Comparison of ENCODE assay signal across 9 mouse cellular contexts in genomic region chr4:149710510-149710909, GRCm38 (mm10). TPM values are rescaled to one million over a fixed set of nuclear protein-coding genes. Genes with fewer than 3 reads are reported as not detected.
DNase-seq lines count a peak whose midpoint lies in the region; ATAC-seq and TF ChIP-seq lines count a peak whose summit lies in the region.
"Had no signal": no experiment of that assay in that cellular context is flagged by ENCODE, and none has a peak within 500 bp of the region (broad histone marks: within the 10 kb centered on the region; RNA-seq: fewer than 3 reads in every experiment).

No protein-coding gene starts in this region.

- H3K27ac ChIP-seq in bone marrow, adult 2 months (ENCODE audit: control insufficient read depth, insufficient read depth, low read depth, low read length, poor library complexity), result peak overlapping the region; percentile 46; the same call in 1 of the 2 replicates
- no peak overlapping the region for H3K27ac ChIP-seq in intestine, postnatal 0 days (ENCODE audit: low read depth, low read length)
- no peak overlapping the region for H3K27ac ChIP-seq in liver, embryonic 15.5 days (replicated peaks)
- no peak overlapping the region; the same call in 1 of the 2 replicates for H3K27ac ChIP-seq in neural tube, embryonic 14.5 days (ENCODE audit: low read depth, low read length)
- H3K27ac ChIP-seq: limb, embryonic 15.5 days had no signal

- peaks cover 6% of the 10 kb centered on the region; the same call in 1 of the 2 replicates for H3K36me3 ChIP-seq in intestine, postnatal 0 days (ENCODE audit: control insufficient read depth, insufficient read depth)
- no peaks in the 10 kb centered on the region; the same call in 1 of the 2 replicates for H3K36me3 ChIP-seq in liver, embryonic 15.5 days (replicated peaks)
- no peaks in the 10 kb centered on the region; the same call in 1 of the 2 replicates for H3K36me3 ChIP-seq in neural tube, embryonic 14.5 days (ENCODE audit: control insufficient read depth, insufficient read depth, low read length)

- no peaks in the 10 kb centered on the region for H3K27me3 ChIP-seq in intestine, postnatal 0 days (replicated peaks; ENCODE audit: control insufficient read depth, insufficient read depth, low read length)
- no peaks in the 10 kb centered on the region for H3K27me3 ChIP-seq in liver, embryonic 15.5 days
- no peaks in the 10 kb centered on the region for H3K27me3 ChIP-seq in neural tube, embryonic 14.5 days (ENCODE audit: control insufficient read depth, insufficient read depth, low read length)
- H3K27me3 ChIP-seq: limb, embryonic 15.5 days had no signal

- H3K4me2 ChIP-seq in intestine, postnatal 0 days (replicated peaks; ENCODE audit: low read depth), result no peak overlapping the region
- no peak overlapping the region for H3K4me2 ChIP-seq in liver, embryonic 15.5 days
- H3K4me2 ChIP-seq in neural tube, embryonic 14.5 days (ENCODE audit: low read depth, low read length), result no peak overlapping the region
- H3K4me2 ChIP-seq: limb, embryonic 15.5 days had no signal

- peak; percentile 91 for TF ChIP-seq CTCF in bone marrow, adult 2 months (IDR thresholded peaks at IDR 0.05; ENCODE audit: control insufficient read depth, insufficient read depth, low read length)
- peak; percentile 92 for TF ChIP-seq CTCF in intestine, postnatal 0 days (IDR thresholded peaks at IDR 0.05; ENCODE audit: low read depth)

- TF ChIP-seq POLR2A in bone marrow, adult 2 months (IDR thresholded peaks at IDR 0.05; ENCODE audit: borderline replicate concordance, control insufficient read depth, low read depth, low read length), result no peak

- H3K9ac ChIP-seq in intestine, postnatal 0 days (ENCODE audit: low read depth, low read length), result no peak overlapping the region
- no peak overlapping the region for H3K9ac ChIP-seq in liver, embryonic 15.5 days
- no peak overlapping the region for H3K9ac ChIP-seq in neural tube, embryonic 14.5 days (replicated peaks; ENCODE audit: low read depth, low read length)
- H3K9ac ChIP-seq: limb, embryonic 15.5 days had no signal

- peak; percentile 29 for DNase-seq in urinary bladder, postnatal 25 days (ENCODE audit: low spot score)
- DNase-seq in urinary bladder, postnatal 10 days (ENCODE audit: low spot score), result no peak
- peak; percentile 73 for DNase-seq in gastrocnemius, postnatal 25 days

- no peak overlapping the region for H3K4me3 ChIP-seq in bone marrow, adult 2 months (replicated peaks; ENCODE audit: control insufficient read depth, low read depth, low read length)
- H3K4me3 ChIP-seq in intestine, postnatal 0 days (ENCODE audit: low read depth, low read length), result no peak overlapping the region
- no peak overlapping the region for H3K4me3 ChIP-seq in liver, embryonic 15.5 days (replicated peaks)
- no peak overlapping the region for H3K4me3 ChIP-seq in neural tube, embryonic 14.5 days (ENCODE audit: low read depth, low read length)
- H3K4me3 ChIP-seq: limb, embryonic 15.5 days had no signal

- H3K9me3 ChIP-seq in intestine, postnatal 0 days (ENCODE audit: control insufficient read depth), result no peaks in the 10 kb centered on the region
- no peaks in the 10 kb centered on the region for H3K9me3 ChIP-seq in liver, embryonic 15.5 days (replicated peaks)
- H3K9me3 ChIP-seq in neural tube, embryonic 14.5 days (ENCODE audit: control insufficient read depth, low read length), result no peaks in the 10 kb centered on the region
- H3K9me3 ChIP-seq: limb, embryonic 15.5 days had no signal

- H3K4me1 ChIP-seq in bone marrow, adult 2 months (ENCODE audit: control insufficient read depth, insufficient read depth, low read length), result peaks cover 4% of the 10 kb centered on the region; the same call in 1 of the 2 replicates
- H3K4me1 ChIP-seq in intestine, postnatal 0 days (replicated peaks; ENCODE audit: control insufficient read depth, insufficient read depth, low read length), result no peaks in the 10 kb centered on the region
- H3K4me1 ChIP-seq in liver, embryonic 15.5 days (replicated peaks), result no peaks in the 10 kb centered on the region; the same call in 1 of the 2 replicates
- no peaks in the 10 kb centered on the region for H3K4me1 ChIP-seq in neural tube, embryonic 14.5 days (ENCODE audit: control insufficient read depth, insufficient read depth, low read length)

- WGBS in bone marrow, adult 2 months, result 13% methylated on average over 5 of the region's 5 CpGs
- WGBS in intestine, postnatal 0 days, result 18% methylated on average over 5 of the region's 5 CpGs
- WGBS in liver, embryonic 15.5 days (ENCODE audit: insufficient replicate concordance), result 10% methylated on average over 5 of the region's 5 CpGs
- 18% methylated on average over 5 of the region's 5 CpGs for WGBS in neural tube, embryonic 14.5 days

- peak; percentile 77 for ATAC-seq in intestine, postnatal 0 days
- peak; percentile 71 for ATAC-seq in liver, embryonic 15.5 days (ENCODE audit: insufficient read depth)
- peak; percentile 49; the same call in 1 of the 2 replicates for ATAC-seq in neural tube, embryonic 14.5 days (ENCODE audit: low read depth)
- no peak for ATAC-seq in erythroblast, adult 5-6 weeks (replicated peaks; ENCODE audit: low FRiP score, poor library complexity, severe bottlenecking)

RNA-seq across cellular contexts. Expression of gene Pik3cd, which starts 8.1 kb away (rescaled TPM):
- polyA plus RNA-seq in bone marrow, adult 2 months (2011; ENCODE audit: insufficient read depth, insufficient read length, low replicate concordance, missing spikeins), result 41.8 and 88.3 TPM in 2 replicates
- total RNA-seq in gastrocnemius, postnatal 25 days (2021), result 1 to 10 TPM; 8.1 to 9.8 TPM
- 2.5 TPM in 2 replicates for polyA plus RNA-seq in intestine, postnatal 0 days (2015; fragmentation: Nextera tagmentation; extraction: Ambion mirVana)
- 7.2 and 7.3 TPM in 2 replicates for polyA plus RNA-seq in liver, embryonic 15.5 days (2015; fragmentation: Nextera tagmentation; extraction: Ambion mirVana)
- 16.5 and 19.7 TPM in 2 replicates for polyA plus RNA-seq in neural tube, embryonic 14.5 days (2014; fragmentation: Nextera tagmentation; extraction: Ambion mirVana)
- total RNA-seq in erythroblast, adult 5-6 weeks (2015; ENCODE audit: low replicate concordance), result 11.1 and 14.4 TPM in 2 replicates
- total RNA-seq in erythroblast, adult 5-6 weeks (2017; ENCODE audit: low replicate concordance), result 14.9 and 20.2 TPM in 2 replicates

RNA-seq across cellular contexts. Expression of gene Tmem201, which starts 27.3 kb away (rescaled TPM):
- 5.3 and 8.2 TPM in 2 replicates for polyA plus RNA-seq in bone marrow, adult 2 months (2011; ENCODE audit: insufficient read depth, insufficient read length, low replicate concordance, missing spikeins)
- 10 to 100 TPM; 36.2 to 38.1 TPM for total RNA-seq in gastrocnemius, postnatal 25 days (2021)
- 8.7 and 9.6 TPM in 2 replicates for polyA plus RNA-seq in intestine, postnatal 0 days (2015; fragmentation: Nextera tagmentation; extraction: Ambion mirVana)
- polyA plus RNA-seq in liver, embryonic 15.5 days (2015; fragmentation: Nextera tagmentation; extraction: Ambion mirVana), result 6.6 and 6.8 TPM in 2 replicates
- polyA plus RNA-seq in neural tube, embryonic 14.5 days (2014; fragmentation: Nextera tagmentation; extraction: Ambion mirVana), result 32.2 and 35.1 TPM in 2 replicates
- total RNA-seq in erythroblast, adult 5-6 weeks (2015; ENCODE audit: low replicate concordance), result 2.7 and 23.2 TPM in 2 replicates
- 0.85 and 3.2 TPM in 2 replicates for total RNA-seq in erythroblast, adult 5-6 weeks (2017; ENCODE audit: low replicate concordance)
